Mouse (Mus musculus): ENCODE measurements around the gene Gm21188.
"Not testable (repeated sequence)": the region's sequence is repeated elsewhere in the genome, so short reads cannot be mapped to it uniquely, and the experiment has no call there.

DNA sequence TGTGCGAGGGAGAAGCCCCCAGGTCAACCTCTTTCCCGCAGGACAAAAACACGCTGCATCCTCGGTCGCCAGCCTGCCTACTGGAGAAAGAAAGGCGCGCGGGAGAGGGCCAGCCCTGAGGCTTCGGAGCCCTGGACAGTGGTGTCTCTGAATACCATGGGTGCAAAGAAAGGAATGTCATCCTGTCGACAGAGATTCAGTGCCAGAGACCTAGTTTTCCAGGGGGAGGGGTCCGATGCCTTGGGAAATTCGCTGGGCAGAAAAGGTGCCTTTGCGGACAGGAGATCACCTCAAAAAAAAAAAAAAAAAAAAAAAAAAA is 44.9 kb upstream of the Gm21188 start:
- not testable (repeated sequence) for TF ChIP-seq POLR2A (IDR thresholded peaks at IDR 0.05; ENCODE audit: control insufficient read depth, low read depth, low read length); CTCF (IDR thresholded peaks at IDR 0.05; ENCODE audit: control insufficient read depth, insufficient read depth, insufficient replicate concordance, low read depth, low read length)

Data from testis, adult 2 months (tissue).